Mouse (Mus musculus) subcutaneous adipose tissue, adult 2 months (tissue): Measurements from ENCODE around the gene Tbccd1. TPM values are rescaled to one million over a fixed set of nuclear protein-coding genes. Genes with fewer than 3 reads are reported as not detected.

Experiments used
- polyA plus RNA-seq: library from polyadenylated mRNA; depleted of rRNA; stranded (reverse); fragments of >200 nt; gene quantifications from 2 replicates; pipeline ENCODE4 v1.2.3, GENCODE M21; 2012; ENCODE audit warnings: low replicate concordance; rRNA removed

The Tbccd1 gene
- 17.4 and 19.5 TPM in 2 replicates for polyA plus RNA-seq

GRCm38 (mm10) chr16:22857431-22858113 lies at the start of gene Tbccd1, which contains the start of gene Dnajb11:
TSS of gene Tbccd1 (minus strand) at chr16:22857669.
TSS of gene Dnajb11 (plus strand) at chr16:22857845.

GRCm38 (mm10) chr16:22890683-22891510 lies 33.4 kb upstream of the Tbccd1 start, which contains the start of gene Ahsg:
TSS of gene Ahsg (plus strand) at chr16:22891277.

GRCm38 (mm10) chr16:22811477-22811876 lies 46.0 kb downstream of the Tbccd1 start, which contains the start of gene Crygs:
TSS of gene Crygs (minus strand) at chr16:22811577.

Other genes starting within 250 kb of the Tbccd1 start
- gene Dgkg, start 200.4 kb downstream of the Tbccd1 start, polyA plus RNA-seq, result 0.30 and 0.54 TPM in 2 replicates
- gene Crygs, start 46.1 kb downstream of the Tbccd1 start, polyA plus RNA-seq, result not detected in 2 replicates
- 13.3 and 17.3 TPM in 2 replicates for gene Dnajb11, start 176 bp upstream of the Tbccd1 start, polyA plus RNA-seq
- 4.6 and 4.9 TPM in 2 replicates for gene Ahsg, start 33.6 kb upstream of the Tbccd1 start, polyA plus RNA-seq
- gene Fetub, start 60.7 kb upstream of the Tbccd1 start, polyA plus RNA-seq, result 0.32 TPM in 2 replicates
- 0.22 TPM in 1 of 2 replicates, not detected in the other for gene Hrg, start 93.4 kb upstream of the Tbccd1 start, polyA plus RNA-seq
- 2.1 and 9.5 TPM in 2 replicates for gene Kng2, start 171.8 kb upstream of the Tbccd1 start, polyA plus RNA-seq
- 0.23 and 0.27 TPM in 2 replicates for gene Kng1, start 200.2 kb upstream of the Tbccd1 start, polyA plus RNA-seq
- 156 and 191 TPM in 2 replicates for gene Eif4a2, start 249.8 kb upstream of the Tbccd1 start, polyA plus RNA-seq